Mouse (Mus musculus) spleen, postnatal 10 days (tissue): ENCODE data around the gene Ffar1.
"Not testable (repeated sequence)": the region's sequence is repeated elsewhere in the genome, so short reads cannot be mapped to it uniquely, and the experiment has no call there.

ENCODE experiments used
- DNase-seq, 2 experiments: peaks; one replicate each; pipeline ENCODE4 v3.0.0; 2021 to 2022; ENCODE audit warnings: low spot score in 2 of 2

Gene Ffar1

DNA sequence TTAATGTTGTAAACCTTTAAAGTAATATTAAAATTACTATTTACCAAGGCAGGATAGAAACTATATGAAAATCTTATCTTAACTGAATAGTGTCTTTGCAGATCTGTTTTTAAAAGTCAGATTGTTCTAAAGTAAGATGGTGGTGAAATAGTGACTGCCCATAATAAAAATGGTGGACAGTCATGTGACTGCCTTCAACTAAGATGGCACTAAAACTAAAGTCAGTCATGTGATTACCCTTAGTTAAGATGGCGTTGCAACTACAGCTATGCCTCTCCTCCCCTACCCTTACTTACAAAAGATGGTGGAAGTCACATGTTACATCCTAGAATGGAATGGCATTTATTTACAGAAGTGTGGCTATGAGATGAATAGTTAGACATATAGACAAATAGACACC is 9.9 kb downstream of the Ffar1 start:
- no peak for DNase-seq

GRCm38 (mm10) chr7:30847934-30848333 is 13.4 kb downstream of the Ffar1 start:
- DNase-seq = no peak

GRCm38 (mm10) chr7:30847386-30847785 is 14.0 kb downstream of the Ffar1 start:
- no peak for DNase-seq

DNA sequence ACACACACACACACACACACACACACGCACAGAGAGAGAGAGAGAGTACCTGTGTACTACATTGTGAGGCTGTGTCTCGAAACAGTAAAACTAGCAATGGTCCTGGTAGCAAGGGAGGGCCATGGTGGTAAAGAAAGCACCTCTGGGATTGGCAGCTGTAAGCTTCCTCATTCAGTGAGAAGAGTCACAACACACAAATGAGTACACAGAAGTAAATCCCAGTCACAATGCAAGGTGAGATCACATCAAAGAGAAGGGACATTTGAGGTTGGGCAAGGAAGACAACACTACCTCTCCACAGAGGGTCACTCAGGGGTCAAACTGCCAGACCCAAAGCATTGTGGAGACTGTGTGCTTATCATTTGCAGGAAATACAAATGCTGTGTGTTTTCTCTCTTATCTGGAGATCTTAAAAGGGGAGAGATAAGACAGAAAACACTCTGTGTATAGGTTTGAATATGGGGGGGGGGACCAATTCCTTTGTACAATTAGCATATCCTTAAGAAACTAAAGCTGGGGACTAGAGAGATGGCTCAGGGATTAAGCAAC is 14.8 kb downstream of the Ffar1 start:
- DNase-seq = no peak

GRCm38 (mm10) chr7:30844676-30845297 is 16.6 kb downstream of the Ffar1 start:
- DNase-seq = no peak

- no peak for DNase-seq
These were observed 19.3 kb downstream of the Ffar1 start for GRCm38 (mm10) chr7:30842092-30842491.

DNA sequence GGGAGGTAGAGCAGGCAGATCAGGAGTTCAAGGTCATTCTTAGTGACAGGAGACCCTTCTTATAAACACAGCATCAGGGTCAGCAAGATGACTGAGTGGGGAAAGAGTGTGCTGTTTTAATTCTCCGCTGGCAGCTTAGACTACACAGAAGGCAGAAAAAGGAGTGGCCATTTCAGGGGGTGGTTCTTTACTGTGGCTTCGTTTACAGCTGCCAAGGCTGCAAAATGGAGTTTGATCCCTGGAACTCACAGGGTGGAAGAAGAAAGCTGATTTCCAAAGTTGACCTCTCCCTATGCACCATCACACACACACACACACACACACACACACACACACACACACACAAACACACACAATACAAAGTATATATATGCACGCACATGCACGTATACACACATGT is 20.0 kb downstream of the Ffar1 start:
- no peak for DNase-seq

DNA sequence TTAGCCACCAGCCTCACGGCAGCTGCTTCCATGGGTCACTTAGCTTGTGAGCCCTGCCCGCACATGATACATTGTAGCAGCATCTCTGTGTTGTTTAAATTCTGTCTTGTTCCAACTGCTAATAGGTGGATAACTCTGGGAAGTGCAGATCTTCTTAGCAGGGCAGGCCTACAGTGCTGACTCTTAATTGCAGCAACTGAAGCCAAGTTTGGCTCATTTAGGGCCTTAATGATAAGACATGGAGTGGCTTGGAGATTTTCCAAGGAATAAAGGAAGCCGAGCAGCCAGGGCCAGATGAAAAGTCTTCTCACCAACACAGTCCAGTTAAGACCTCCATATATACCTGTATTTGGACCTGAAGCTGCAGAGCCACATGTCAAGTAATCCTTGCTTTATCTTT is 21.1 kb downstream of the Ffar1 start:
- DNase-seq = no peak

DNA sequence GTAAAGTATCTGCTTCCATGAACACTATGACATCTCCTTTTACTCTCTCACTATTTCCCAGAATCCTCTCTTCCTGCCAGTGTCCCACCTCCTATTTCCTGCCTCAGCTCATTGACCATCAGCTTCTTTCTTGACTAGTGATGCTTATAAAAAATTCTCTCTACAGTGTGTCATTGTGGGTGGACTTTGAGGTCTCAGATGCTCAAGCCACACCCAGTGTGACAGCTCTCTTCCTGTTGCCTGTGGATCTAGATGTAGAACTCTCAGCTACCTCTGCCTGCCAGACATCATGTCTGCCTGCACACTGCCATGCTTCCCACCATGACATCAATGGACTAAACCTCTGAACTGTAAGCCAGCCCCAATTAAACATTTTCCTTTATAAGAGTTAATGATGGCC is 24.1 kb downstream of the Ffar1 start:
- DNase-seq = no peak

- DNase-seq = not testable (repeated sequence)
These were observed 28.7 kb downstream of the Ffar1 start for GRCm38 (mm10) chr7:30832684-30833083.

DNA sequence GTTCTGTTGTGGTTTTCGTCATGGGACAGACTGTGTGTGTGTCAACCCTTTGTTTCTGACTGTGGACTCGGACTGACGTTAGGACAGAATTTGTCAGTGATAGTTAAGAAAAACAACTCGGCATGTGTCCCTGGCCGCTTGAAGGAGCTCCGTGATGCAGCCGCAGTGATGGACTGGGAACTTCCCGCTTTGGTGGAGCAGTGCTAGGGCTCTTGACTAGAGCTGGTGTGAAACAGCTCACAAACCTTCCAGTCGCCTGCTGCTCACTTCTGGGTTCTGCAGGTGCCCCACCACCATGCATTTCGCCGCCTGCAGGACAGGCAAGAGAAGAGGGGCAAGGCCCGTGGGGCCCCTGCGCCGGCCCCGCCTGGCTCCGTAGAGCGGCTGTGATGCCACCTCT is 29.1 kb downstream of the Ffar1 start:
- no peak for DNase-seq

DNA sequence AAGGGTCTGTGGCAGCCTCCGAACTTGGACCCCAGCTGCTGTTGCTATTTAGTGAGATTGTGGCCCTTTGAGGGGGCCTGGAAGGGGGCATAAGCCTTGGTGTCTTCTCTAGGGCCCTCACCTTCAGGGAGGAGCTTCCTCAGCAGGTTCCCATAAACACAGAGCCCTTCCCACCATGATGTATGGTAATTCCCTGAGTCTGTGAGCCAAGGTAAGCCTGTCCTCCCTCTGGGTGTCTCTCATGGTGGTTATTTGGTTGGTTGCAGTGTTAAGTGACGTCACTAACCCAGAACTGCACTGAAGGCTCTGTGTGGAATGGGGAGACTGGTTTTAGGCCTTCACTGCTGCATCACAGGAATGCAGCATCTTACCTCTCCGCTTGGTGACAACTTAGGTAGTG is 31.9 kb downstream of the Ffar1 start:
- no peak for DNase-seq

DNA sequence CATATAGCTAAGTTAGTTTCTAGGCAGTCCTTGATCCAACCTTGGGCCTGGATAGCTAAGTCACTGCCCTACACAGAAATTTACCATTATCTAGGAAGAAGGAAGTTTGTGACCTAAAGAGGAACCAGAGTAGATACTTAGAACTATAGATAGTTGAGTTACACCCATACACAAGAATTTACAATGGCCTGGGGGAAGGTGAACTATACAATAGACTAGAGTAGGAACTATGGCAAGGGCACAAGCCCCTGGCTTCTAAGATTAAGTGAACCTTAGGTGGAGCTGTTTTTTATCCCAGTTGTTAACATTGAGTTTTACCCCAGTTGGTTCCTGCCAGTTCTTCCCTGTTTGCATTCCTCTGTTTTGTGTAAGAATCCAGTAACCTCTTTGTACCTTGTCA is 32.5 kb downstream of the Ffar1 start:
- not testable (repeated sequence) for DNase-seq

DNA sequence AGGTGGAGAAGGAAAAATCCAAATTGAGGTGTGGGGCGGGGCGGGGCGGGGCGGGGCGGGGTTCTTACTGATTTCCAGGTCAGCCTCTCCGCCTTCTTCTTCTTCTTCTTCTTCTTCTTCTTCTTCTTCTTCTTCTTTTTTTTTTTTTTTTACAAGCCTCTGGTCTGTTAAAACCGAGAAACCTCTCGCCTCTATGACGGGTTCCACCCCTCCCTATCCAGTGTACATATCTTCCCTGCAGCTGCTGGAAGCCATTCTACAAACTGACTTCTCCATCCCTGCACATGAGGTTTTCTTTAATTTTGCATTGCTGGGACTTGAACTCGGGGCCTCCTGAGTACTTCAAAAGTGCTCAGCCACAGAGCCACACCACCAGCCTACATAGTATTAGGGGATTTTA is 34.7 kb downstream of the Ffar1 start:
- no peak for DNase-seq

GRCm38 (mm10) chr7:30824306-30824705 is 37.1 kb downstream of the Ffar1 start:
- DNase-seq = no peak

DNA sequence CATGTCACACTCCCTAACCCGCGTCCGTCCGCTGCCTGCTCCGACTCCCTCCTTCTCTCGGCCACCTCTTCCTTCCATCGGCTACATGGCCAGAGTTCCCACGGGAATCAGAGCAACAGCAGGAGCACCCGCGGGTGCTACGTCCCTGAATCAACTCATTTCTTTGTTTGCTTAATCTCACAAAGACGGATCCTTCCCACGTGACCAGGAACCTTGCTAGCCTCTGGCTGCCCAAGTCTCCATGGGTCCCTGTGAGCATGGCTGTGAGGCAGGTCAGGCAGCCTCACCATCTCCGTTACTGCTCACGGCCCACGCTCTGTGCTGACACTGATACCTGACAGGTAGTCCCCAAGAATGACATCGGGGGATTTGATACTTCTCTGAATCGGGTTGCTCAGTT is 37.7 kb downstream of the Ffar1 start, which contains the start of gene Ffar2:
TSS of gene Ffar2 (minus strand) at position 101 of the 400 bp plus-strand sequence.
- DNase-seq = no peak

GRCm38 (mm10) chr7:30821532-30821931 is 39.8 kb downstream of the Ffar1 start:
- no peak for DNase-seq

GRCm38 (mm10) chr7:30820854-30821445 is 40.4 kb downstream of the Ffar1 start:
- no peak for DNase-seq

GRCm38 (mm10) chr7:30820131-30820530 is 41.2 kb downstream of the Ffar1 start:
- no peak for DNase-seq

GRCm38 (mm10) chr7:30812291-30812807 is 49.0 kb downstream of the Ffar1 start:
- DNase-seq = peak; percentile 16 to 27

GRCm38 (mm10) chr7:30811757-30812290 is 49.5 kb downstream of the Ffar1 start:
- no peak for DNase-seq

DNA sequence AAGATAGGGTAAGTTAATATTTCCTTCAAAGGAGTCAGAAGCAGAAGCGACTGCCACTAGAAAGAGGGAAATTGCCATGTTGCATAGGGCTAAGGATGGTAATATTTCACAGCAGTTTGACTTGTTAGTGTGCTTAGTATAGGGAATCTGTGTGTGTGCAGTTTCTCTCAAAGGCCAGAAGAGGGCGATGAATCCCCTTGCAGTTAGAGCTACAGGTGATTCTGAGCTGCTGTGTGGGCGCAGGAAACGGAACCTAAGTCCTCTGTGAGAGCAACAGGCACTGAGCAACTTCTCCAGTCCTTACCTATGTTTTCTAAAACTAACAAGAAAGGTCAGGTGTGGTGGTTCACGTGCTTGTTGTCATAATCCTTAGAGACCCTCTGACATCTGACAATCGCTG is 51.0 kb downstream of the Ffar1 start:
- no peak for DNase-seq
